Mouse (Mus musculus): ENCODE measurements around the gene Tnp2. TPM values are rescaled to one million over a fixed set of nuclear protein-coding genes. Genes with fewer than 3 reads are reported as not detected.

The Tnp2 gene
- polyA plus RNA-seq, 1 experiment from 2014 or later: not detected

GRCm38 (mm10) chr16:10780631-10781120, 7.8 kb downstream of the Tnp2 start:
- ATAC-seq (ENCODE audit: low read depth): no peak

GRCm38 (mm10) chr16:10777579-10778160, 10.8 kb downstream of the Tnp2 start:
- Histone ChIP-seq H3K27me3 (ENCODE audit: control insufficient read depth, insufficient read depth, low read length) (no peaks in the 10 kb centered on the region), H3K4me1 (ENCODE audit: control insufficient read depth, insufficient read depth, low read length) (no peaks in the 10 kb centered on the region), H3K4me3 (ENCODE audit: low read depth, low read length) (no peak overlapping the region), H3K27ac (ENCODE audit: low read depth, low read length) (no peak overlapping the region), H3K9me3 (ENCODE audit: control insufficient read depth, low read length) (no peaks in the 10 kb centered on the region), H3K36me3 (ENCODE audit: control insufficient read depth, insufficient read depth, low read length) (no peaks in the 10 kb centered on the region), H3K9ac (replicated peaks; ENCODE audit: low read depth, low read length) (no peak overlapping the region), H3K4me2 (ENCODE audit: low read depth, low read length) (no peak overlapping the region)
- no peak for ATAC-seq (ENCODE audit: low read depth)
- 65% methylated on average over 5 of the region's 5 CpGs for whole genome bisulfite sequencing

More at GRCm38 (mm10) chr16:10780631-10781120, 7.8 kb downstream of the Tnp2 start:
- Histone ChIP-seq H3K27ac (ENCODE audit: low read depth, low read length) (no peak overlapping the region), H3K4me3 (ENCODE audit: low read depth, low read length) (no peak overlapping the region), H3K4me1 (ENCODE audit: control insufficient read depth, insufficient read depth, low read length) (peaks cover 6% of the 10 kb centered on the region), H3K9ac (replicated peaks; ENCODE audit: low read depth, low read length) (no peak overlapping the region), H3K36me3 (ENCODE audit: control insufficient read depth, insufficient read depth, low read length) (no peaks in the 10 kb centered on the region), H3K4me2 (ENCODE audit: low read depth, low read length) (no peak overlapping the region), H3K27me3 (ENCODE audit: control insufficient read depth, insufficient read depth, low read length) (0 out of 2 replicates have a peak, but pooled peaks cover 3% of the 10 kb centered on the region), H3K9me3 (ENCODE audit: control insufficient read depth, low read length) (no peaks in the 10 kb centered on the region)
- 86% methylated on average over 5 of the region's 5 CpGs for WGBS

- Histone ChIP-seq H3K9ac (replicated peaks; ENCODE audit: low read depth, low read length) (no peak overlapping the region), H3K36me3 (ENCODE audit: control insufficient read depth, insufficient read depth, low read length) (no peaks in the 10 kb centered on the region), H3K4me3 (ENCODE audit: low read depth, low read length) (no peak overlapping the region), H3K27me3 (ENCODE audit: control insufficient read depth, insufficient read depth, low read length) (no peaks in the 10 kb centered on the region), H3K27ac (ENCODE audit: low read depth, low read length) (no peak overlapping the region), H3K4me1 (ENCODE audit: control insufficient read depth, insufficient read depth, low read length) (no peaks in the 10 kb centered on the region), H3K9me3 (ENCODE audit: control insufficient read depth, low read length) (no peaks in the 10 kb centered on the region), H3K4me2 (ENCODE audit: low read depth, low read length) (no peak overlapping the region)
- ATAC-seq (ENCODE audit: low read depth): no peak
- 70% methylated on average over 7 of the region's 7 CpGs for WGBS
Observed at GRCm38 (mm10) chr16:10776322-10776721, 12.1 kb downstream of the Tnp2 start.

GRCm38 (mm10) chr16:10774726-10775125, 13.7 kb downstream of the Tnp2 start:
- no peak for ATAC-seq (ENCODE audit: low read depth)
- no peaks in the 10 kb centered on the region for H3K36me3 ChIP-seq (ENCODE audit: control insufficient read depth, insufficient read depth, low read length)
- 75% methylated on average over 4 of the region's 4 CpGs for WGBS
- no peak overlapping the region for H3K4me2 ChIP-seq (ENCODE audit: low read depth, low read length)
- no peaks in the 10 kb centered on the region for H3K27me3 ChIP-seq (ENCODE audit: control insufficient read depth, insufficient read depth, low read length)
- no peak overlapping the region for H3K9ac ChIP-seq (replicated peaks; ENCODE audit: low read depth, low read length)
- H3K27ac ChIP-seq (ENCODE audit: low read depth, low read length): no peak overlapping the region
- no peak overlapping the region for H3K4me3 ChIP-seq (ENCODE audit: low read depth, low read length)
- H3K9me3 ChIP-seq (ENCODE audit: control insufficient read depth, low read length): no peaks in the 10 kb centered on the region
- no peaks in the 10 kb centered on the region for H3K4me1 ChIP-seq (ENCODE audit: control insufficient read depth, insufficient read depth, low read length)

- Histone ChIP-seq H3K9ac (replicated peaks; ENCODE audit: low read depth, low read length) (no peak overlapping the region), H3K27ac (ENCODE audit: low read depth, low read length) (no peak overlapping the region), H3K4me1 (ENCODE audit: control insufficient read depth, insufficient read depth, low read length) (no peaks in the 10 kb centered on the region), H3K4me2 (ENCODE audit: low read depth, low read length) (no peak overlapping the region), H3K4me3 (ENCODE audit: low read depth, low read length) (no peak overlapping the region), H3K9me3 (ENCODE audit: control insufficient read depth, low read length) (no peaks in the 10 kb centered on the region), H3K27me3 (ENCODE audit: control insufficient read depth, insufficient read depth, low read length) (no peaks in the 10 kb centered on the region), H3K36me3 (ENCODE audit: control insufficient read depth, insufficient read depth, low read length) (no peaks in the 10 kb centered on the region)
- ATAC-seq (ENCODE audit: low read depth): no peak
- WGBS: 85% methylated on average over 8 of the region's 8 CpGs
Observed at GRCm38 (mm10) chr16:10773543-10773942, 14.9 kb downstream of the Tnp2 start.

- Histone ChIP-seq H3K9me3 (ENCODE audit: control insufficient read depth, low read length) (no peaks in the 10 kb centered on the region), H3K36me3 (ENCODE audit: control insufficient read depth, insufficient read depth, low read length) (no peaks in the 10 kb centered on the region), H3K4me3 (ENCODE audit: low read depth, low read length) (no peak overlapping the region), H3K4me1 (ENCODE audit: control insufficient read depth, insufficient read depth, low read length) (no peaks in the 10 kb centered on the region), H3K27me3 (ENCODE audit: control insufficient read depth, insufficient read depth, low read length) (no peaks in the 10 kb centered on the region), H3K9ac (replicated peaks; ENCODE audit: low read depth, low read length) (no peak overlapping the region), H3K4me2 (ENCODE audit: low read depth, low read length) (no peak overlapping the region), H3K27ac (ENCODE audit: low read depth, low read length) (no peak overlapping the region)
- WGBS: 45% methylated on average over 19 of the region's 19 CpGs
- ATAC-seq (ENCODE audit: low read depth): no peak
Observed at GRCm38 (mm10) chr16:10771769-10772510, 16.5 kb downstream of the Tnp2 start.

GRCm38 (mm10) chr16:10770531-10771325, 17.7 kb downstream of the Tnp2 start:
- WGBS: 56% methylated on average over 4 of the region's 4 CpGs
- peak; percentile 41; the same call in 1 of the 2 replicates for ATAC-seq (ENCODE audit: low read depth)

GRCm38 (mm10) chr16:10769661-10770060, 18.8 kb downstream of the Tnp2 start:
- H3K27ac ChIP-seq (ENCODE audit: low read depth, low read length): no peak overlapping the region
- no peaks in the 10 kb centered on the region for H3K27me3 ChIP-seq (ENCODE audit: control insufficient read depth, insufficient read depth, low read length)
- ATAC-seq (ENCODE audit: low read depth): no peak
- no peak overlapping the region for H3K4me3 ChIP-seq (ENCODE audit: low read depth, low read length)
- 66% methylated on average over 2 of the region's 2 CpGs for WGBS
- no peak overlapping the region for H3K4me2 ChIP-seq (ENCODE audit: low read depth, low read length)
- no peaks in the 10 kb centered on the region for H3K36me3 ChIP-seq (ENCODE audit: control insufficient read depth, insufficient read depth, low read length)
- H3K9ac ChIP-seq (replicated peaks; ENCODE audit: low read depth, low read length): no peak overlapping the region
- H3K4me1 ChIP-seq (ENCODE audit: control insufficient read depth, insufficient read depth, low read length): no peaks in the 10 kb centered on the region
- no peaks in the 10 kb centered on the region for H3K9me3 ChIP-seq (ENCODE audit: control insufficient read depth, low read length)

More at GRCm38 (mm10) chr16:10770531-10771325, 17.7 kb downstream of the Tnp2 start:
- Histone ChIP-seq H3K9ac (replicated peaks; ENCODE audit: low read depth, low read length) (no peak overlapping the region), H3K4me1 (ENCODE audit: control insufficient read depth, insufficient read depth, low read length) (no peaks in the 10 kb centered on the region), H3K4me2 (ENCODE audit: low read depth, low read length) (no peak overlapping the region), H3K4me3 (ENCODE audit: low read depth, low read length) (no peak overlapping the region), H3K27me3 (ENCODE audit: control insufficient read depth, insufficient read depth, low read length) (no peaks in the 10 kb centered on the region), H3K36me3 (ENCODE audit: control insufficient read depth, insufficient read depth, low read length) (no peaks in the 10 kb centered on the region), H3K9me3 (ENCODE audit: control insufficient read depth, low read length) (no peaks in the 10 kb centered on the region), H3K27ac (ENCODE audit: low read depth, low read length) (no peak overlapping the region)

All from neural tube, embryonic 14.5 days (tissue).